Mouse (Mus musculus) brain, embryonic 14.5 days (tissue): Measurements from ENCODE around the gene Sco1.

ENCODE experiments used
- CTCF ChIP-seq: fragments of 200-500 bp; IDR thresholded peaks from 2 replicates; pipeline ENCODE4 v1.5.1; 2012; ENCODE audit warnings: inconsistent platforms, mild to moderate bottlenecking, moderate library complexity, borderline replicate concordance; ENCODE audit not compliant: insufficient read depth, insufficient read length; ENCODE audit errors: extremely low read depth
- POLR2A ChIP-seq: fragments of 200-500 bp; IDR thresholded peaks from 2 replicates; pipeline ENCODE4 v1.6.1; 2012; ENCODE audit warnings: mild to moderate bottlenecking, inconsistent platforms, borderline replicate concordance; ENCODE audit not compliant: poor library complexity, insufficient read depth, insufficient read length, severe bottlenecking; ENCODE audit errors: extremely low read depth

DNA sequence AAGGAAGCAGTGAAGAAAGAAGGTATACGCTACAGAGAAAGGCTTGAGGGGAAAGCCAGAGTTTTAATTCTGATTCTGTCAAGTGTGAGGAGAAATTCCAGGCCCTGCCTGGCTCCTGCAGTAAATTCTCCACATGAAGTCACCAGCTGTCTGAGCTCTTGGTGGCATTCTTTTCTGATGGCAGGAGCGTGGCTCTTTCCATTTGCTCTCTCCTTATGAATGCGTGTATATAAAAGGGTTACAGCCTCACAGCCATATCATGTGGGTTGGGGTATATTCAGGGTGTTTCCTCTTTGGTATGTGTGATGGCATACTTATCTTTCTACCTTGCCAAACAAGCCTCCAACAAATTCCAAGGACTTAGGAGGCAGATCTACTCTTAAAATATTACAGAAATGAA is 10.3 kb downstream of the Sco1 start:
- TF ChIP-seq CTCF (no peak), POLR2A (no peak)
